Mouse (Mus musculus): Measurements from ENCODE around the gene Plxnd1. TPM values are rescaled to one million over a fixed set of nuclear protein-coding genes. Genes with fewer than 3 reads are reported as not detected.

Gene Plxnd1
- polyA plus RNA-seq, 1 experiment = 26.2 TPM

GRCm38 (mm10) chr6:116000851-116001250 is 6.0 kb upstream of the Plxnd1 start:
- H3K27me3 ChIP-seq (ENCODE audit: control insufficient read depth, insufficient read depth, low read length) = no peaks in the 10 kb centered on the region
- TF ChIP-seq CTCF (IDR thresholded peaks at IDR 0.05; ENCODE audit: extremely low read depth, insufficient read length, insufficient replicate concordance, low read depth, low read length) (no peak), POLR2A (IDR thresholded peaks at IDR 0.05; ENCODE audit: low read depth, low read length) (no peak)
- WGBS = 80% methylated on average over 5 of the region's 5 CpGs
- H3K27ac ChIP-seq (ENCODE audit: insufficient read depth, low read depth, low read length) = no peak overlapping the region
- no peak overlapping the region for H3K4me3 ChIP-seq (ENCODE audit: low read depth, low read length)
- peaks cover 6% of the 10 kb centered on the region for H3K4me1 ChIP-seq (ENCODE audit: control insufficient read depth, insufficient read depth, insufficient read length, low read length)
- no peaks in the 10 kb centered on the region for H3K36me3 ChIP-seq (ENCODE audit: control insufficient read depth, insufficient read depth, low read length)

GRCm38 (mm10) chr6:115999227-115999626 is 4.4 kb upstream of the Plxnd1 start:
- WGBS = 92% methylated on average over 2 of the region's 2 CpGs

GRCm38 (mm10) chr6:115998758-115999157 is 4.0 kb upstream of the Plxnd1 start:
- H3K4me1 ChIP-seq (ENCODE audit: control insufficient read depth, insufficient read depth, insufficient read length, low read length) = peaks cover 13% of the 10 kb centered on the region
- H3K27ac ChIP-seq (ENCODE audit: insufficient read depth, low read depth, low read length) = no peak overlapping the region
- peaks cover 5% of the 10 kb centered on the region; the same call in 1 of the 2 replicates for H3K27me3 ChIP-seq (ENCODE audit: control insufficient read depth, insufficient read depth, low read length)
- TF ChIP-seq POLR2A (IDR thresholded peaks at IDR 0.05; ENCODE audit: low read depth, low read length) (no peak), CTCF (IDR thresholded peaks at IDR 0.05; ENCODE audit: extremely low read depth, insufficient read length, insufficient replicate concordance, low read depth, low read length) (no peak)
- WGBS = 86% methylated on average over 7 of the region's 7 CpGs
- H3K36me3 ChIP-seq (ENCODE audit: control insufficient read depth, insufficient read depth, low read length) = no peaks in the 10 kb centered on the region
- H3K4me3 ChIP-seq (ENCODE audit: low read depth, low read length) = no peak overlapping the region

More at GRCm38 (mm10) chr6:115999227-115999626, 4.4 kb upstream of the Plxnd1 start:
- Histone ChIP-seq H3K27ac (ENCODE audit: insufficient read depth, low read depth, low read length) (no peak overlapping the region), H3K4me1 (ENCODE audit: control insufficient read depth, insufficient read depth, insufficient read length, low read length) (peaks cover 9% of the 10 kb centered on the region), H3K4me3 (ENCODE audit: low read depth, low read length) (no peak overlapping the region), H3K27me3 (ENCODE audit: control insufficient read depth, insufficient read depth, low read length) (peaks cover 4% of the 10 kb centered on the region; the same call in 1 of the 2 replicates), H3K36me3 (ENCODE audit: control insufficient read depth, insufficient read depth, low read length) (no peaks in the 10 kb centered on the region)
- TF ChIP-seq POLR2A (IDR thresholded peaks at IDR 0.05; ENCODE audit: low read depth, low read length) (no peak), CTCF (IDR thresholded peaks at IDR 0.05; ENCODE audit: extremely low read depth, insufficient read length, insufficient replicate concordance, low read depth, low read length) (no peak)

GRCm38 (mm10) chr6:115997726-115998311 is 3.0 kb upstream of the Plxnd1 start:
- Histone ChIP-seq H3K27ac (ENCODE audit: insufficient read depth, low read depth, low read length) (no peak overlapping the region), H3K4me3 (ENCODE audit: low read depth, low read length) (no peak overlapping the region), H3K27me3 (ENCODE audit: control insufficient read depth, insufficient read depth, low read length) (peaks cover 13% of the 10 kb centered on the region), H3K36me3 (ENCODE audit: control insufficient read depth, insufficient read depth, low read length) (no peaks in the 10 kb centered on the region), H3K4me1 (ENCODE audit: control insufficient read depth, insufficient read depth, insufficient read length, low read length) (peaks cover 20% of the 10 kb centered on the region)
- TF ChIP-seq POLR2A (IDR thresholded peaks at IDR 0.05; ENCODE audit: low read depth, low read length) = no peak
- WGBS = 45% methylated on average over 3 of the region's 3 CpGs

- TF ChIP-seq CTCF (IDR thresholded peaks at IDR 0.05; ENCODE audit: extremely low read depth, insufficient read length, insufficient replicate concordance, low read depth, low read length) = no peak
- TF ChIP-seq POLR2A (IDR thresholded peaks at IDR 0.05; ENCODE audit: low read depth, low read length) = no peak
- peak overlapping the region; percentile 3 for H3K27ac ChIP-seq (ENCODE audit: insufficient read depth, low read depth, low read length)
- H3K27me3 ChIP-seq (ENCODE audit: control insufficient read depth, insufficient read depth, low read length) = peaks cover 19% of the 10 kb centered on the region
- H3K4me3 ChIP-seq (ENCODE audit: low read depth, low read length) = no peak overlapping the region
- 43% methylated on average over 6 of the region's 6 CpGs for WGBS
- no peaks in the 10 kb centered on the region for H3K36me3 ChIP-seq (ENCODE audit: control insufficient read depth, insufficient read depth, low read length)
- H3K4me1 ChIP-seq (ENCODE audit: control insufficient read depth, insufficient read depth, insufficient read length, low read length) = peaks cover 20% of the 10 kb centered on the region
Measured at GRCm38 (mm10) chr6:115996171-115996851, 1.5 kb upstream of the Plxnd1 start.

- 50% methylated on average over 4 of the region's 4 CpGs for WGBS
- no peaks in the 10 kb centered on the region for H3K36me3 ChIP-seq (ENCODE audit: control insufficient read depth, insufficient read depth, low read length)
- peak overlapping the region; percentile 53 for H3K27ac ChIP-seq (ENCODE audit: insufficient read depth, low read depth, low read length)
- peaks cover 20% of the 10 kb centered on the region for H3K4me1 ChIP-seq (ENCODE audit: control insufficient read depth, insufficient read depth, insufficient read length, low read length)
- peaks cover 19% of the 10 kb centered on the region for H3K27me3 ChIP-seq (ENCODE audit: control insufficient read depth, insufficient read depth, low read length)
- H3K4me3 ChIP-seq (ENCODE audit: low read depth, low read length) = no peak overlapping the region
- TF ChIP-seq CTCF (IDR thresholded peaks at IDR 0.05; ENCODE audit: extremely low read depth, insufficient read length, insufficient replicate concordance, low read depth, low read length) (no peak; the same call in 1 of the 2 replicates), POLR2A (IDR thresholded peaks at IDR 0.05; ENCODE audit: low read depth, low read length) (no peak)
Measured at GRCm38 (mm10) chr6:115995531-115995941, 731 bp upstream of the Plxnd1 start.

- under 1% methylated on average over 91 of the region's 93 CpGs for WGBS
- peaks cover 23% of the 10 kb centered on the region for H3K4me1 ChIP-seq (ENCODE audit: control insufficient read depth, insufficient read depth, insufficient read length, low read length)
Measured at GRCm38 (mm10) chr6:115994146-115994876, 494 bp downstream of the Plxnd1 start.

More at GRCm38 (mm10) chr6:115994146-115994876, 494 bp downstream of the Plxnd1 start:
- Histone ChIP-seq H3K36me3 (ENCODE audit: control insufficient read depth, insufficient read depth, low read length) (no peaks in the 10 kb centered on the region), H3K27ac (ENCODE audit: insufficient read depth, low read depth, low read length) (0 out of 2 replicates have a peak overlapping the region, but pooled peaks have one; percentile 11), H3K4me3 (ENCODE audit: low read depth, low read length) (peak overlapping the region; percentile 83), H3K27me3 (ENCODE audit: control insufficient read depth, insufficient read depth, low read length) (peaks cover 19% of the 10 kb centered on the region)
- TF ChIP-seq CTCF (IDR thresholded peaks at IDR 0.05; ENCODE audit: extremely low read depth, insufficient read length, insufficient replicate concordance, low read depth, low read length) (no peak), POLR2A (IDR thresholded peaks at IDR 0.05; ENCODE audit: low read depth, low read length) (no peak)

Data from small intestine, adult 2 months (tissue).